Mouse (Mus musculus) kidney, embryonic 14.5 days (tissue): ENCODE data around the gene Acap2. TPM values are rescaled to one million over a fixed set of nuclear protein-coding genes. Genes with fewer than 3 reads are reported as not detected.

Experiments used
- ATAC-seq: fragments of 200-750 bp; cut with Nextera tagmentation; 2 replicates; pipeline ENCODE4 v1.8.0; 2017; ENCODE audit warnings: moderate number of reproducible peaks, mild to moderate bottlenecking, moderate TSS enrichment, moderate library complexity; ENCODE audit not compliant: low FRiP score, low TSS enrichment
- H3K27ac ChIP-seq: fragments of 300-500 bp; sonication (generic); 2 replicates; pipeline ENCODE4 v1.5.1; 2014; ENCODE audit warnings: low read depth, mild to moderate bottlenecking, low read length, moderate library complexity, mixed read lengths
- H3K27me3 ChIP-seq: fragments of 300-500 bp; sonication (generic); 2 replicates; pipeline ENCODE4 v1.6.1; 2014; ENCODE audit warnings: mild to moderate bottlenecking, low read length; ENCODE audit not compliant: control insufficient read depth, insufficient read depth
- H3K36me3 ChIP-seq: fragments of 300-500 bp; sonication (generic); 2 replicates; pipeline ENCODE4 v1.6.1; 2014; ENCODE audit warnings: low read length, mixed read lengths; ENCODE audit not compliant: control insufficient read depth, insufficient read depth
- H3K4me1 ChIP-seq: fragments of 300-500 bp; sonication (generic); 2 replicates; pipeline ENCODE4 v1.6.1; 2014; ENCODE audit warnings: low read length, mixed read lengths; ENCODE audit not compliant: control insufficient read depth, insufficient read depth
- H3K4me2 ChIP-seq: fragments of 300-500 bp; sonication (generic); replicated peaks from 2 replicates; pipeline ENCODE4 v1.6.1; 2014; ENCODE audit warnings: low read depth, mild to moderate bottlenecking, low read length
- H3K4me3 ChIP-seq: fragments of 300-500 bp; sonication (generic); 2 replicates; pipeline ENCODE4 v1.5.1; 2014; ENCODE audit warnings: mild to moderate bottlenecking, low read length
- H3K9ac ChIP-seq: fragments of 300-500 bp; sonication (generic); 2 replicates; pipeline ENCODE4 v1.6.1; 2014; ENCODE audit warnings: low read depth, mild to moderate bottlenecking, low read length, moderate library complexity
- H3K9me3 ChIP-seq: fragments of 300-500 bp; sonication (generic); 2 replicates; pipeline ENCODE4 v1.6.1; 2016; ENCODE audit warnings: low read length; ENCODE audit not compliant: control insufficient read depth
- WGBS: fragments of 180-500 bp; shearing (Covaris S2); extraction: QIAGEN DNeasy Blood & Tissue Kit; methylation state at CpG from one replicate; pipeline ENCODE4 v1.1.7; 2014; 5-methylcytosine and 5-hydroxymethylcytosine counted together
- polyA plus RNA-seq: library from polyadenylated mRNA; unstranded; fragments of >200 nt; fragmentation: Nextera tagmentation; extraction: Ambion mirVana; gene quantifications from 2 replicates; pipeline ENCODE4 v1.2.1, GENCODE M21; 2014

Acap2 gene
- polyA plus RNA-seq, 1 experiment from 2014 or later: 21.2 TPM

- Histone ChIP-seq H3K9me3 (no peaks in the 10 kb centered on the region), H3K4me3 (no peak overlapping the region), H3K4me1 (no peaks in the 10 kb centered on the region), H3K27me3 (no peaks in the 10 kb centered on the region), H3K9ac (no peak overlapping the region), H3K27ac (no peak overlapping the region), H3K4me2 (no peak overlapping the region), H3K36me3 (peaks cover 9% of the 10 kb centered on the region; the same call in 1 of the 2 replicates)
- no peak for ATAC-seq
- WGBS: 94% methylated on average over 6 of the region's 6 CpGs
Observed at GRCm38 (mm10) chr16:31121612-31122011, 79.4 kb downstream of the Acap2 start.

- ATAC-seq: no peak
- Histone ChIP-seq H3K27me3 (no peaks in the 10 kb centered on the region), H3K4me1 (no peaks in the 10 kb centered on the region), H3K36me3 (peaks cover 31% of the 10 kb centered on the region), H3K4me3 (no peak overlapping the region), H3K4me2 (no peak overlapping the region), H3K9ac (no peak overlapping the region), H3K9me3 (peaks cover 4% of the 10 kb centered on the region; the same call in 1 of the 2 replicates), H3K27ac (no peak overlapping the region)
Observed at GRCm38 (mm10) chr16:31113596-31113995, 87.4 kb downstream of the Acap2 start.

GRCm38 (mm10) chr16:31101352-31101751, 99.7 kb downstream of the Acap2 start:
- Histone ChIP-seq H3K9ac (no peak overlapping the region), H3K4me3 (no peak overlapping the region), H3K9me3 (no peaks in the 10 kb centered on the region), H3K4me2 (no peak overlapping the region), H3K27me3 (no peaks in the 10 kb centered on the region), H3K4me1 (no peaks in the 10 kb centered on the region), H3K27ac (no peak overlapping the region), H3K36me3 (peaks cover 46% of the 10 kb centered on the region)
- no peak for ATAC-seq
- 92% methylated on average over 2 of the region's 2 CpGs for WGBS

GRCm38 (mm10) chr16:31099906-31100305, 101.1 kb downstream of the Acap2 start:
- H3K4me1 ChIP-seq: no peaks in the 10 kb centered on the region
- peaks cover 36% of the 10 kb centered on the region for H3K36me3 ChIP-seq
- WGBS: 86% methylated on average over 1 of the region's 1 CpGs
- no peaks in the 10 kb centered on the region for H3K9me3 ChIP-seq
- ATAC-seq: no peak
- no peak overlapping the region for H3K27ac ChIP-seq
- H3K9ac ChIP-seq: no peak overlapping the region
- no peaks in the 10 kb centered on the region for H3K27me3 ChIP-seq
- H3K4me3 ChIP-seq: no peak overlapping the region
- no peak overlapping the region for H3K4me2 ChIP-seq

GRCm38 (mm10) chr16:31094036-31094435, 107.0 kb downstream of the Acap2 start:
- H3K4me2 ChIP-seq: no peak overlapping the region
- peaks cover 4% of the 10 kb centered on the region; the same call in 1 of the 2 replicates for H3K36me3 ChIP-seq
- no peaks in the 10 kb centered on the region for H3K9me3 ChIP-seq
- no peak for ATAC-seq
- H3K27me3 ChIP-seq: no peaks in the 10 kb centered on the region
- no peak overlapping the region for H3K4me3 ChIP-seq
- no peak overlapping the region for H3K9ac ChIP-seq
- H3K27ac ChIP-seq: no peak overlapping the region
- WGBS: 90% methylated on average over 6 of the region's 6 CpGs
- no peaks in the 10 kb centered on the region for H3K4me1 ChIP-seq

- Histone ChIP-seq H3K27ac (no peak overlapping the region), H3K4me3 (no peak overlapping the region), H3K9me3 (no peaks in the 10 kb centered on the region), H3K27me3 (no peaks in the 10 kb centered on the region), H3K36me3 (peaks cover 1% of the 10 kb centered on the region; the same call in 1 of the 2 replicates), H3K9ac (no peak overlapping the region), H3K4me2 (no peak overlapping the region), H3K4me1 (no peaks in the 10 kb centered on the region)
- 76% methylated on average over 9 of the region's 9 CpGs for WGBS
- no peak for ATAC-seq
Observed at GRCm38 (mm10) chr16:31093186-31093585, 107.9 kb downstream of the Acap2 start.

GRCm38 (mm10) chr16:31081891-31082290, 119.2 kb downstream of the Acap2 start:
- 70% methylated on average over 6 of the region's 6 CpGs for WGBS
- H3K4me1 ChIP-seq: peaks cover 11% of the 10 kb centered on the region
- peak overlapping the region; percentile 89; the same call in 1 of the 2 replicates for H3K4me2 ChIP-seq
- H3K36me3 ChIP-seq: 0 out of 2 replicates have a peak, but pooled peaks cover 7% of the 10 kb centered on the region
- H3K27me3 ChIP-seq: no peaks in the 10 kb centered on the region
- ATAC-seq: no peak
- no peak overlapping the region for H3K9ac ChIP-seq
- H3K4me3 ChIP-seq: no peak overlapping the region
- no peak overlapping the region for H3K27ac ChIP-seq
- H3K9me3 ChIP-seq: no peaks in the 10 kb centered on the region

- peak within 1 kb of the TSS; percentile 77 for H3K27ac ChIP-seq
- H3K4me1 ChIP-seq: peaks cover 11% of the 10 kb centered on the region
- no peaks in the 10 kb centered on the region for H3K27me3 ChIP-seq
- H3K9me3 ChIP-seq: no peaks in the 10 kb centered on the region
- H3K36me3 ChIP-seq: 0 out of 2 replicates have a peak, but pooled peaks cover 7% of the 10 kb centered on the region
- H3K9ac ChIP-seq: peak within 1 kb of the TSS; percentile 78
- ATAC-seq: peak; percentile 99
- under 1% methylated on average over 42 of the region's 54 CpGs for WGBS
- H3K4me3 ChIP-seq: peak within 1 kb of the TSS; percentile 76
- peak within 1 kb of the TSS; percentile 89 for H3K4me2 ChIP-seq
Observed at GRCm38 (mm10) chr16:31081125-31081664, 119.8 kb downstream of the Acap2 start, which contains the start of gene Xxylt1. Gene Xxylt1 (minus strand): TSS chr16:31081432.

GRCm38 (mm10) chr16:31080573-31081051, 120.4 kb downstream of the Acap2 start:
- peaks cover 11% of the 10 kb centered on the region for H3K4me1 ChIP-seq
- under 1% methylated on average over 33 of the region's 36 CpGs for WGBS
- peak overlapping the region; percentile 89 for H3K4me2 ChIP-seq
- H3K9ac ChIP-seq: peak overlapping the region; percentile 78
- peak; percentile 70 for ATAC-seq
- peak overlapping the region; percentile 77 for H3K27ac ChIP-seq
- H3K36me3 ChIP-seq: 0 out of 2 replicates have a peak, but pooled peaks cover 7% of the 10 kb centered on the region
- H3K9me3 ChIP-seq: no peaks in the 10 kb centered on the region
- no peaks in the 10 kb centered on the region for H3K27me3 ChIP-seq
- H3K4me3 ChIP-seq: peak overlapping the region; percentile 76
